Mouse (Mus musculus): ENCODE results near the gene Itgb5.

Gene Itgb5

GRCm38 (mm10) chr16:33990712-33991111, 161.2 kb downstream of the Itgb5 start:
- DNase-seq (ENCODE audit: low spot score): no peak

- no peak for DNase-seq (ENCODE audit: low spot score)
These were observed 164.9 kb downstream of the Itgb5 start for GRCm38 (mm10) chr16:33994321-33994720.

GRCm38 (mm10) chr16:33995496-33995895, 166.0 kb downstream of the Itgb5 start:
- no peak for DNase-seq (ENCODE audit: low spot score)

DNA sequence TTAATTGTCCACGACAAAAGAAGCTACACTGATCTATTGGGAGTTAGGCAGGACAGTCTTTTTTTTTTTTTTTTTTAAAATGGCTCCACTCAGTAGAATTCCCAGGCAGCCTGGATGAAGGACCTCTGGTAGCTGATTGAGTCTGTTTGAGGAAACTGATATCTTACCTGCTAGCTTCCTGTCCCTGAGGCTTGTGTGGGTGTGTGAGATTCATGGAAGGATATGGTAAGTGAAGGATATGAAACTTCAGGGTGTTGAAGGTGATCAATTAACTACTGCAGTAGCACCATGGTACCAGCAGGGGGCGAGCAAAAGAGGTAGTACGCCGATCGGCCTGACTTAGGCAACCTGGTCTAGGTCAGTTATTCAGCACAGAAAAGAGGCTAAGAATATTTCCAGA, 166.6 kb downstream of the Itgb5 start:
- DNase-seq (ENCODE audit: low spot score): no peak

GRCm38 (mm10) chr16:33998011-33998410, 168.5 kb downstream of the Itgb5 start:
- no peak for DNase-seq (ENCODE audit: low spot score)
